Mouse (Mus musculus) lung, adult 2 months (tissue): ENCODE results near the gene Pmepa1.

Source experiments
- CTCF ChIP-seq: fragments of 200-500 bp; IDR thresholded peaks from 2 replicates; pipeline ENCODE4 v1.5.1; 2011; ENCODE audit warnings: mild to moderate bottlenecking, low read length, control low read depth; ENCODE audit not compliant: insufficient read depth
- POLR2A ChIP-seq: fragments of 200-500 bp; IDR thresholded peaks from 2 replicates; pipeline ENCODE4 v1.6.1; 2011; ENCODE audit warnings: low read depth, mild to moderate bottlenecking, control low read depth, low read length, borderline replicate concordance; ENCODE audit errors: extremely low read depth

DNA sequence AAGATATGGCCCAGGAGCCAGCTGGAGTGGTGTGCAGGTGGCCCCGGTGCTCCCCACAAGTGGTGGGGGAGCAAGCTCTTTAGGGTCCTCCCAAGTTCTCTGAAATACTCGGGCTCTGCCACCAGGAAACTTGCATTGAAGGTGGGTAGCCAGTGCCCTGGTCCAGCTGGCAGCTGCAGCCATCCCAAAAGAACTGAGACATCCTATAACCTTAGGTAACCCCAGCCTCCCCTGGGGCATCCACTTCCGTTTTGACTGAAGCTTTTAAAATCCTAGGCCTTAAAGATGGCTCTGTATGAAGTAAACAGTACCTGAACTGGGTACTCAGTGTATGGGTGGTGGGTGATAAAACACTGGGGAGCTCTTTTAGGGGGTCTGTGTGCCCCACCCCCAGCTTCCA lies 52.8 kb downstream of the Pmepa1 start:
- TF ChIP-seq POLR2A (no peak), CTCF (no peak)
